Mouse (Mus musculus) testis, adult 2 months (tissue): ENCODE results near the gene Galntl6.

Source experiments
- CTCF ChIP-seq: fragments of 200-500 bp; IDR thresholded peaks from 2 replicates; pipeline ENCODE4 v1.5.1; 2012; ENCODE audit warnings: low read depth, mild to moderate bottlenecking, inconsistent platforms, low read length, moderate library complexity; ENCODE audit not compliant: control insufficient read depth, insufficient read depth, insufficient replicate concordance
- POLR2A ChIP-seq: fragments of 200-500 bp; IDR thresholded peaks from 2 replicates; pipeline ENCODE4 v1.6.1; 2012; ENCODE audit warnings: low read depth, mild to moderate bottlenecking, inconsistent platforms, low read length, moderate library complexity; ENCODE audit not compliant: control insufficient read depth

- no peak for TF ChIP-seq CTCF
- no peak for TF ChIP-seq POLR2A
These were observed 838.7 kb downstream of the Galntl6 start for GRCm38 (mm10) chr8:58073733-58074132.
